Mouse (Mus musculus) bone marrow, adult 2 months (tissue): ENCODE results near the gene Car14.

Source experiments
- CTCF ChIP-seq: fragments of 200-500 bp; IDR thresholded peaks from 2 replicates; pipeline ENCODE4 v1.5.1; 2011; ENCODE audit warnings: low read length, control low read depth; ENCODE audit not compliant: control insufficient read depth, insufficient read depth
- POLR2A ChIP-seq: fragments of 200-500 bp; IDR thresholded peaks from 2 replicates; pipeline ENCODE4 v1.6.1; 2011; ENCODE audit warnings: low read depth, mild to moderate bottlenecking, control low read depth, low read length, borderline replicate concordance; ENCODE audit not compliant: control insufficient read depth

DNA sequence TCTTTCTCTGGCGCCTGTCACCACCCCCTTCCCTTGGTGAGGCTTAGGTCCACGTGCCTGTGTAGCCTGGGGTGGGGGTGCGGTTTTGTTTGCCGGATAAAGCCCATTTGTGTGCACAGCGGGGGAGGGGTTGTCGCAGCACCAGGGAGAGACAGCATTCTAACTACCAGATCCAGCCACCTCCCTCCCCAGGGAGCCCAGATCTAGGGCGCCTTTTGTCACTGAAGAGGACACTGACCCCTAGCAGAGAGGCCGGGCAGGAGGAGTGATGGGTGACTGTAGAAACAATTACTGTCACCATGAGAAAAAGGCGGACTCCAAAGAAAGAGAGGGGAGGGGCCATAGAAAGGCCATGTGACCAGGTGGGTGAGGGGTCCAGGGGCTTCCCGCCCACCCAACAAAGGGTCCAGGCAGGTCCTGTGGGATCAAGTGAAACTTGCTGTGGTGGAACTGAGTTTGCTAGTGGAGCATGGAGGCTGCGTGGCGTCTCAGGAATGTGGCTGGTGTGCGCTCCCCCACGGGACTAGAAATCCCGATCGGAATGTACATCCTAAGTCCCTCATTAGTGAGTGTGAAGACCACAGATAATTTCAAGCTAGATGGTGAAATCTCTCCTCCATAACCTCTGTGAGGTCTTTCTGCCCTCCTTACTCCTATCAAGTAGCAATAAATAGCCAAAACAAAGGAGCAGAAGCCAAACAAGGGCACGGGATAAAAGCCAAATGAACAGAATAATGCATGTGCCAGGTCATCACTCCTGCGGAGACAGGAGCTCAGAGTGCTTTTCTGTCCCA lies 852 bp upstream of the Car14 start:
- TF ChIP-seq CTCF = no peak
- TF ChIP-seq POLR2A = no peak
